Mouse (Mus musculus): ENCODE measurements around the gene Hsf2bp. TPM values are rescaled to one million over a fixed set of nuclear protein-coding genes. Genes with fewer than 3 reads are reported as not detected.

Hsf2bp gene
- total and polyA plus RNA-seq, 3 experiments: 0.92 to 1.6 (median 1.3) TPM

DNA sequence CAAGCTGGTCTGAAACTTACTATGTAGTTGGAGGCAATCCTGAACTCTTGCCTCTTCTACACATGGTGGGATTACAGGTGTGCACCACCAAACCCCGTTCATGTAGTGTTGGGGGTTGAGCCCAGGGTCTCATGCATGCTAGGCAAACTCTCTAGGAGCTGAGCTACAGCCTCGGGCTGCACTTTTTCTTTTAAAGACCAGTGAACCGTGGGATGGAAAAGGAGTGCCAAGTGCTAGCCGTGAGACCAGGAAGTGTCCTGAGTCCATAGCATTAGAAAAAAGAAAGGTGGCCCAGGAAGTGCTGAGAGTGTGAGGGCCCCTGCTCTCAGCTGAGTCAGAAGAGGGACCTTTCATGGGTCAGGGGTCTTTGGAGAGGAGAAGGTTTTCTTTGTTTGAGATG is 111.9 kb downstream of the Hsf2bp start:
- Histone ChIP-seq H3K79me2 (replicated peaks; ENCODE audit: control insufficient read depth, insufficient read depth, low read length) (no peaks in the 10 kb centered on the region), H3K27ac (no peak overlapping the region), H3K4me1 (ENCODE audit: control insufficient read depth, insufficient read depth, low read length) (peaks cover 6% of the 10 kb centered on the region), H3K4me3 (no peak overlapping the region), H3K27me3 (ENCODE audit: control insufficient read depth, insufficient read depth, low read length) (no peaks in the 10 kb centered on the region), H3K9ac (ENCODE audit: low read depth, low read length) (no peak overlapping the region), H3K36me3 (ENCODE audit: control insufficient read depth, insufficient read depth, low read length) (no peaks in the 10 kb centered on the region)
- TF ChIP-seq EP300 (IDR thresholded peaks at IDR 0.05; ENCODE audit: insufficient read depth, low read depth, low read length) (no peak), CTCF (IDR thresholded peaks at IDR 0.05) (no peak), POLR2A (IDR thresholded peaks at IDR 0.05; ENCODE audit: insufficient read depth, low read depth, low read length) (no peak)
- no peak for DNase-seq
- WGBS: 55% methylated on average over 4 of the region's 4 CpGs
- intact Hi-C loops (cut with DNase I): no loop called here

DNA sequence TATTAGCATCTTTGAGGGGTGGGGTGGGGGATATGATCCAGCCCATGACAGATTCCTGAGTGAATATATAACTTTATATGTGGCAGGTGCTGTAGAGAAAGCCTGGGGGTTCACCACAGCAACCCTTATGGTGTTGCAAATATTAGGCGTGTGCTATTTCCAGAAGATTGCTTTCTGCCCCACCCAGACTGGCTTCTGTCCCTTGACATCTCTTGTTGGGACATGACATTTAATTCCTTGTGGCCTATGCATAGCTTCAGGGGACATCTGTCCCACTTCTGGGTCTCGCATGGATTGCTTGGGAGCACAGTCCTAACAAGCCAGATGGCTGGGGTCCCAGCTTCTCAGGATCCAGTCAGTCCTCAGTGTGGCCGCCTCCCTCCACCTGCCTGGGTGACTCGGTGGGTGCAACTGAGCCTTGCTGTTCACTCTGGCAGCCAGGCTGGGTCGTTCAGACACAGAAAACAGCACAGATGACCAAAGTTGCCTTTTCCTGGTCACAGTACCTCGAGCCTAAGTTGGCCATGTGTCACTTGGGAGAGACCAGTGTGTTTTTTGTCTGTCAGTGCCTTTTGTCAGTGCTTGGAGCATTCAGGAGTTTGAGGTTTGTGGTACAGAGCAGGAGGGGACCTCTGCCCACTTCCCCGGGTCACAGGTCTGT is 112.7 kb downstream of the Hsf2bp start:
- Histone ChIP-seq H3K79me2 (replicated peaks; ENCODE audit: control insufficient read depth, insufficient read depth, low read length) (no peaks in the 10 kb centered on the region), H3K27me3 (ENCODE audit: control insufficient read depth, insufficient read depth, low read length) (no peaks in the 10 kb centered on the region), H3K4me1 (ENCODE audit: control insufficient read depth, insufficient read depth, low read length) (peaks cover 6% of the 10 kb centered on the region), H3K4me3 (no peak overlapping the region), H3K36me3 (ENCODE audit: control insufficient read depth, insufficient read depth, low read length) (no peaks in the 10 kb centered on the region), H3K27ac (no peak overlapping the region), H3K9ac (ENCODE audit: low read depth, low read length) (no peak overlapping the region)
- TF ChIP-seq CTCF (IDR thresholded peaks at IDR 0.05) (no peak), POLR2A (IDR thresholded peaks at IDR 0.05; ENCODE audit: insufficient read depth, low read depth, low read length) (no peak), EP300 (IDR thresholded peaks at IDR 0.05; ENCODE audit: insufficient read depth, low read depth, low read length) (no peak)
- intact Hi-C loops (cut with DNase I): no loop called here
- DNase-seq: no peak
- WGBS: 77% methylated on average over 7 of the region's 7 CpGs

DNA sequence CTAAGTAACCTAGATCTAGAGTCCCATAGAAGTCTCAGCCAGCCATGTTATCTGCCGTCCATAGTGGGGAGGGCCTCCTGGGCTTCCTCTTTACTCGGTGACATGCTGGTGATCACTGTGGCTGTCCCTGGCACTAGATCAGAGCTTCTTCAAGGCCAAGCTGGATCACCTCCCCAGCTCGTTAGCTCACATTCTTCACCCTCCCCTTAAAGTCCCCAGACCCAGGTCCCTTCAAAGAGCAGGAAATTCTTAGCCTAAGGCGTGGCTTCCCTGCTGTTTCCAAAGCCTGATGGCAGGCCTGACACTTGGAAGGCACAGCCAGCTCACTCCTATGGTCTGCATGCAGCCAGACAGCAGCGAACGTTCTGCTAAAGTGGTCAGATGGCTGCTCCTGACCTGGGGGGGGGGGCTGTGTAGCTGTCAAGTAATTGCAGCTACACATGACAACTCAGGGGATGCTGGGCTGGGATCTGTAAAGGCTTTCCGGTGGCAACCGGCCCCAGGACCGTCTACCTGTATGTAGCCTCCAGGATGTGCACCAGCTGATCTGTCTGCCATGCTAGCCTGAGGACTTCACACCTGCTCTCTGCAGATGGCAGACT is 115.5 kb downstream of the Hsf2bp start:
- H3K4me3 ChIP-seq: no peak overlapping the region
- peak in 1 of 2 experiments; percentile 46 for DNase-seq
- no peaks in the 10 kb centered on the region for H3K27me3 ChIP-seq (ENCODE audit: control insufficient read depth, insufficient read depth, low read length)
- TF ChIP-seq POLR2A (IDR thresholded peaks at IDR 0.05; ENCODE audit: insufficient read depth, low read depth, low read length): peak; percentile 29; the same call in 1 of the 2 replicates
- TF ChIP-seq CTCF (IDR thresholded peaks at IDR 0.05): no peak
- peak; percentile 67 for TF ChIP-seq EP300 (IDR thresholded peaks at IDR 0.05; ENCODE audit: insufficient read depth, low read depth, low read length)
- no peaks in the 10 kb centered on the region for H3K79me2 ChIP-seq (replicated peaks; ENCODE audit: control insufficient read depth, insufficient read depth, low read length)
- intact Hi-C loops (cut with DNase I): no loop called here
- H3K36me3 ChIP-seq (ENCODE audit: control insufficient read depth, insufficient read depth, low read length): no peaks in the 10 kb centered on the region
- peaks cover 13% of the 10 kb centered on the region for H3K4me1 ChIP-seq (ENCODE audit: control insufficient read depth, insufficient read depth, low read length)
- peak overlapping the region; percentile 17; the same call in 1 of the 2 replicates for H3K9ac ChIP-seq (ENCODE audit: low read depth, low read length)
- H3K27ac ChIP-seq: peak overlapping the region; percentile 46
- 45% methylated on average over 9 of the region's 9 CpGs for WGBS

DNA sequence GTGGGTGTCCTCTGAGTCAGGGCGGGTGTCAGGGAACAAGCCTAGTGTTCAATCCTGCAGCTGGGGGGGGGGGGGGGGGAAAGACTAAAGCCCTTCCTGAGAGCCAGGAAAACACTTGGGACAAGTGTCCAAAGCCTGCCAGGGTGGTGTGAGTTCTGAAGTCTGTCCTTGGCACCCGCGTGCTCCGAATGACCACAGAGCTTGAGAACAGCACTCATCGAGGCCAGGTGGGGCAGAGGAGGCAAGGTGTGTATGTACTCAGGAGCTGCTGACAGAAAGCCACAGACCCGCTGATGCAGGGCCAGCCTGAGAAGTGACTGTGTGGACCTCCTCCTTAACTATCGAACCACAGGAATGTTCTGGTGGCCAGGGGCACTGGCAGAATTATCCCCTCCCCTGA is 116.5 kb downstream of the Hsf2bp start:
- H3K9ac ChIP-seq (ENCODE audit: low read depth, low read length): no peak overlapping the region

DNA sequence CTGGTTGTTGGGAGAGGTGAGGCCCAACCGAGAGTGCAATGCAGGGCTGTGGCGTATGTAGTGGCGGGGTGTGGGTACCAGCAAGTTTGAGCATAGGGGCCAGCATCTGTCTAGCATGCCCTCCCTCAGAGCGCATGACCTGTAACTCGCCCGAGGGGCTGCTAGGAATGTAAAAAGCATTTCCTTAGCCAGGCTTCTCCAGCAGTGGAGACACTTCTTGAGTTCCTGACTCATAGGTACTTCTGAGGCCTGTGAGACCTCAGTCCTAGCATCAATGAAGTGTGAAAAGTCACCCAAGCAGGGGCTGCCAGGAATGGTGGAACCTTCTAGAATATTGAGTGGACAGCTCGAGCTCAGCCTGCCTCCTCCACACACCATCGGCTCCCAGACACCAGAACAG is 117.8 kb downstream of the Hsf2bp start:
- no peak overlapping the region for H3K9ac ChIP-seq (ENCODE audit: low read depth, low read length)
- TF ChIP-seq CTCF (IDR thresholded peaks at IDR 0.05) (no peak), POLR2A (IDR thresholded peaks at IDR 0.05; ENCODE audit: insufficient read depth, low read depth, low read length) (no peak), EP300 (IDR thresholded peaks at IDR 0.05; ENCODE audit: insufficient read depth, low read depth, low read length) (no peak)
- no peak for DNase-seq
- no peak overlapping the region for H3K27ac ChIP-seq
- WGBS: 94% methylated on average over 8 of the region's 8 CpGs
- no peaks in the 10 kb centered on the region for H3K27me3 ChIP-seq (ENCODE audit: control insufficient read depth, insufficient read depth, low read length)
- intact Hi-C loops (cut with DNase I): no loop called here
- H3K36me3 ChIP-seq (ENCODE audit: control insufficient read depth, insufficient read depth, low read length): no peaks in the 10 kb centered on the region
- H3K4me3 ChIP-seq: no peak overlapping the region
- H3K79me2 ChIP-seq (replicated peaks; ENCODE audit: control insufficient read depth, insufficient read depth, low read length): no peaks in the 10 kb centered on the region
- H3K4me1 ChIP-seq (ENCODE audit: control insufficient read depth, insufficient read depth, low read length): peaks cover 13% of the 10 kb centered on the region

More for the DNA sequence above, 116.5 kb downstream of the Hsf2bp start:
- no peak for DNase-seq
- intact Hi-C loops (cut with DNase I): no loop called here
- Histone ChIP-seq H3K27ac (no peak overlapping the region), H3K4me1 (ENCODE audit: control insufficient read depth, insufficient read depth, low read length) (peaks cover 13% of the 10 kb centered on the region), H3K27me3 (ENCODE audit: control insufficient read depth, insufficient read depth, low read length) (no peaks in the 10 kb centered on the region), H3K4me3 (no peak overlapping the region), H3K79me2 (replicated peaks; ENCODE audit: control insufficient read depth, insufficient read depth, low read length) (no peaks in the 10 kb centered on the region), H3K36me3 (ENCODE audit: control insufficient read depth, insufficient read depth, low read length) (no peaks in the 10 kb centered on the region)
- 74% methylated on average over 7 of the region's 7 CpGs for WGBS
- TF ChIP-seq CTCF (IDR thresholded peaks at IDR 0.05) (no peak), POLR2A (IDR thresholded peaks at IDR 0.05; ENCODE audit: insufficient read depth, low read depth, low read length) (no peak), EP300 (IDR thresholded peaks at IDR 0.05; ENCODE audit: insufficient read depth, low read depth, low read length) (no peak)

DNA sequence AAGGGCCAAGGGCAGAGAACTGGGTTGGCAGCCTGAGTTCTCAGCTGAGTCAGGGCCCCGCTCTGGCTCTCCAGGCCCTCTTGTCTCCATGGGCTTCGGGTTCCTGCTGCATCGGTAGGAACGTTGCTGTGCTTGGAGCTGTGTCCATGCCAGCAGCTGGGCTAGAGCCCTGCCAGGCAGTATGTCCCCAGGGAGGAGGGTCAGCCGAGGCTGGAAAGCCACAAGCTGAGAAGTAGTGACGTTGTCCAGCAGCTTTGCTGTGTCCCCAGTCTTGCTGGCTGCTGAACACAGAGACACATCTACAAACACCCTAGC is 119.7 kb downstream of the Hsf2bp start:
- H3K9ac ChIP-seq (ENCODE audit: low read depth, low read length): no peak overlapping the region
- TF ChIP-seq EP300 (IDR thresholded peaks at IDR 0.05; ENCODE audit: insufficient read depth, low read depth, low read length): no peak
- TF ChIP-seq POLR2A (IDR thresholded peaks at IDR 0.05; ENCODE audit: insufficient read depth, low read depth, low read length): no peak
- no peak for TF ChIP-seq CTCF (IDR thresholded peaks at IDR 0.05)
- peak in 1 of 2 experiments; percentile 56 for DNase-seq
- no peaks in the 10 kb centered on the region for H3K27me3 ChIP-seq (ENCODE audit: control insufficient read depth, insufficient read depth, low read length)
- no peak overlapping the region for H3K27ac ChIP-seq
- H3K4me3 ChIP-seq: no peak overlapping the region
- intact Hi-C loops (cut with DNase I): no loop called here
- no peaks in the 10 kb centered on the region for H3K36me3 ChIP-seq (ENCODE audit: control insufficient read depth, insufficient read depth, low read length)
- no peaks in the 10 kb centered on the region for H3K79me2 ChIP-seq (replicated peaks; ENCODE audit: control insufficient read depth, insufficient read depth, low read length)
- peaks cover 12% of the 10 kb centered on the region for H3K4me1 ChIP-seq (ENCODE audit: control insufficient read depth, insufficient read depth, low read length)
- WGBS: 42% methylated on average over 6 of the region's 6 CpGs
